Mouse (Mus musculus): ENCODE measurements at regions not wholly inside any gene's neighbourhood (a gene's known extent, or its start where the extent isn't known, plus 50 kb on each side); places are given as distances from the start of the nearest gene placed in this dataset.

DNA sequence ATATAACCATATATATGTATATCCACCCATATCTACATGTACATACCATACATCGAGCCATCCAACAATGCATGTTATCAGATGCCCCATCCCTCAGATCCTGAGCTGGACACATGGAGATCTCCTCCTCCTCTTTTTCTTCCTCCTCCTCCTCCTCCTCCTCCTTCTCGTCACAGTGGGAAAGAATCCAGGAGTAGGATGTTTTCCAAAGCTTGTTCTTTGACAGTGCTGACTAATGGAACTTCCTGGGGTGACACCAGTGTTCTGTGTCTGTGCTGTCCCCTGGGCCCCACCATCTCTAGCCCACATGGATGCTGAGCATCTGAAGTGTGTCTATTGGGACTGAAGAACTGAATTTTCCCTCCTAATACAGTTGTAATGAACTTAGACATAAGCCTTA is 60.0 kb upstream of the Thy1 start:
- 75% methylated on average over 2 of the region's 2 CpGs for WGBS
- no peaks in the 10 kb centered on the region for H3K9me3 ChIP-seq (replicated peaks)
- 0 out of 2 replicates have a peak, but pooled peaks cover 2% of the 10 kb centered on the region for H3K4me1 ChIP-seq
- no peak for ATAC-seq (ENCODE audit: low FRiP score)
- no peak overlapping the region for H3K4me2 ChIP-seq
- H3K36me3 ChIP-seq: no peaks in the 10 kb centered on the region
- no peak overlapping the region for H3K9ac ChIP-seq (replicated peaks)
- no peak overlapping the region for H3K4me3 ChIP-seq (replicated peaks)
- H3K27ac ChIP-seq (replicated peaks): no peak overlapping the region
- H3K27me3 ChIP-seq (replicated peaks): peaks cover 8% of the 10 kb centered on the region; the same call in 1 of the 2 replicates

- Histone ChIP-seq H3K27ac (replicated peaks) (no peak overlapping the region), H3K4me2 (no peak overlapping the region), H3K9ac (replicated peaks) (no peak overlapping the region), H3K9me3 (replicated peaks) (no peaks in the 10 kb centered on the region), H3K4me3 (replicated peaks) (no peak overlapping the region), H3K27me3 (replicated peaks) (peaks cover 8% of the 10 kb centered on the region; the same call in 1 of the 2 replicates), H3K36me3 (no peaks in the 10 kb centered on the region), H3K4me1 (0 out of 2 replicates have a peak, but pooled peaks cover 2% of the 10 kb centered on the region)
- 46% methylated on average over 8 of the region's 8 CpGs for WGBS
- ATAC-seq (ENCODE audit: low FRiP score): peak; percentile 74; the same call in 1 of the 2 replicates
These were observed 58.8 kb upstream of the Thy1 start for GRCm38 (mm10) chr9:43984181-43985062.

- Histone ChIP-seq H3K27me3 (replicated peaks) (peaks cover 8% of the 10 kb centered on the region; the same call in 1 of the 2 replicates), H3K9ac (replicated peaks) (no peak overlapping the region), H3K4me3 (replicated peaks) (no peak overlapping the region), H3K4me2 (no peak overlapping the region), H3K27ac (replicated peaks) (no peak overlapping the region), H3K36me3 (no peaks in the 10 kb centered on the region), H3K9me3 (replicated peaks) (no peaks in the 10 kb centered on the region), H3K4me1 (peaks cover 3% of the 10 kb centered on the region)
- no peak for ATAC-seq (ENCODE audit: low FRiP score)
- WGBS: 94% methylated on average over 6 of the region's 6 CpGs
These were observed 55.2 kb upstream of the Thy1 start for GRCm38 (mm10) chr9:43987957-43988356.

DNA sequence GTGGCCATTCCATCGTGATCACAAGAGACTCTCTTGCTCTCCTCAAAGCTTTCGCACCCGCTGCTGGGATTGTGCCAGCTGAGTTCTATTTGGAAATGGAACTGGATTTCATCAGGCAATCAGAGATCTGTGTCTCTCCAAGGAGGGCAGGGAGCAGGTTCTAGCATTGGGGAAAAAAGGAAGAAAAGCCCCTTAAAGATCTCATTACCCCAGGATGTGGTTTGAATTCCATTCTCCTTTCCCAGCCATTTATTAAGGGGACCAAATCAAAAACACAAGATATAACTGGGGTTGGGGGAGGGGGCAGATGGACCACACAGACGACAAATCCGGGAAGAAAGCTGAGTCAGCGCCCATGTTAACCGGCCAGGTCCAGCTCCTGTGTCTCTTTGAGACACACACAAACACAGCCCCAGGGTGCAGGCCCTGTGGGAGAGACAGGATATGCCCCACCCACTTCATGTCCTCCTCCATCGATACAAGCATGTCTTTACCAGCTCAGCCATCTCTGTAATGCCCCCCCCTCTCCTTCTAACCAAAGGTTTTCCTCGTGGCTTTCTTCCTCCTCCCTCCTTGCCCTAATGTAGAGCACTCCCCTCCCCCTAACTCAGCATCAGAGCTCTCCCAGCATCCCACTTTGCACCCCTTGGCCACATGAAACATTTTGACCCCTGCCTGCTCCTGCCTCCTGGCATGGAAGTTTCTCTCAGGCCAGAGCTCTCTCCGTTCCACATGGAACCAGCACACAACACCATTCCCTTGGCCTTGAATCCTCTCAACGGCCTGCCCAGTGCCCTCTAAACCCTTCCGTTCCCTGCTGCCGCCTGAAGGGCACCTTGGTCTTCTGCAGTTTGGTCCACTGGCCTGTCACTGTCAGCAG is 54.0 kb upstream of the Thy1 start:
- H3K9ac ChIP-seq (replicated peaks): no peak overlapping the region
- no peaks in the 10 kb centered on the region for H3K9me3 ChIP-seq (replicated peaks)
- no peak for ATAC-seq (ENCODE audit: low FRiP score)
- 53% methylated on average over 13 of the region's 13 CpGs for WGBS
- peaks cover 3% of the 10 kb centered on the region; the same call in 1 of the 2 replicates for H3K27me3 ChIP-seq (replicated peaks)
- no peak overlapping the region for H3K4me3 ChIP-seq (replicated peaks)
- peaks cover 15% of the 10 kb centered on the region for H3K4me1 ChIP-seq
- H3K4me2 ChIP-seq: no peak overlapping the region
- H3K27ac ChIP-seq (replicated peaks): no peak overlapping the region
- no peaks in the 10 kb centered on the region for H3K36me3 ChIP-seq

GRCm38 (mm10) chr9:43990124-43990523 is 53.1 kb upstream of the Thy1 start:
- WGBS: 65% methylated on average over 11 of the region's 11 CpGs

DNA sequence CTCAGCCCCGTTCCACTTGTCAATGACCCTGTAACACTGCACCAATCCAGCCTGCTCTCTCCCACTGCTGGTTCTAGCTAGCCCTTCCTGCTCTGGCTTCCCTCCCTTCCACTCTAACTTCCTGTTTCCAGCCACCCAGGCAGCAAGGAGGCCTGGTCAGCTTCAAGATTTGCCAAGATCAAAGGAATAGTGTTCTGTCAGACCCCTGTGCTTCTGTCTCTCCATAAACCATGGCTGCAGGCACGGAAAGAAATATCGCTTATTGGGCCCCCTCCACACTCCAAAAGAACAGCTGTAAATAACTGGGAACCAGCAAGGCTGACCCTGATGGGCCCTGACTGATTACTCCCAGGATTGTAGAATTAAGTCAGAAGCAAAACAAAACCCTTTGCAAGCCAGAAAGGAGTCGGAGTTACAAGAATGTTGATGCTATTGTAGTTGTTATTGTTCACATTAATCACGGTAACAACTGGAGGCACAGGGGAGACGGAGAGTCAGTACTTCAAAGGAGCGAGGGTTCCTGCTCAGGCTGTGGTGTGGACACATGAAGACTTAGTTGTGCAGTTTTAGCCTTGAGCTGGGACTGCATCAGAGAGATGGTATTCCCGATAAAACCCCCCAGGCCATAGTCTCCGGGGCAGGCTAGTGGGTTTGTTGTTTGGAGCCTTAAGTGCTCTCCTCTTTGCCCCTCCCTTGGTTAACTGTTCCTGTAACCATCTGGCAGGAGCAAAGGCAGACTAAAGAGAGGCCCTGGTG is 49.8 kb upstream of the Thy1 start:
- no peak for ATAC-seq (ENCODE audit: low FRiP score)
- Histone ChIP-seq H3K27me3 (replicated peaks) (no peaks in the 10 kb centered on the region), H3K4me2 (no peak overlapping the region), H3K9me3 (replicated peaks) (no peaks in the 10 kb centered on the region), H3K4me1 (peaks cover 15% of the 10 kb centered on the region), H3K36me3 (no peaks in the 10 kb centered on the region), H3K9ac (replicated peaks) (no peak overlapping the region; the same call in 1 of the 2 replicates), H3K4me3 (replicated peaks) (no peak overlapping the region), H3K27ac (replicated peaks) (0 out of 2 replicates have a peak overlapping the region, but pooled peaks have one; percentile 28)
- 9% methylated on average over 9 of the region's 9 CpGs for WGBS

More at GRCm38 (mm10) chr9:43990124-43990523, 53.1 kb upstream of the Thy1 start:
- H3K4me2 ChIP-seq: no peak overlapping the region
- H3K9ac ChIP-seq (replicated peaks): no peak overlapping the region
- ATAC-seq (ENCODE audit: low FRiP score): no peak
- H3K4me1 ChIP-seq: peaks cover 15% of the 10 kb centered on the region
- H3K27ac ChIP-seq (replicated peaks): no peak overlapping the region
- H3K36me3 ChIP-seq: no peaks in the 10 kb centered on the region
- H3K27me3 ChIP-seq (replicated peaks): no peaks in the 10 kb centered on the region
- no peaks in the 10 kb centered on the region for H3K9me3 ChIP-seq (replicated peaks)
- no peak overlapping the region for H3K4me3 ChIP-seq (replicated peaks)

All from neural tube, embryonic 15.5 days (tissue).